In the genomic region with DNA sequence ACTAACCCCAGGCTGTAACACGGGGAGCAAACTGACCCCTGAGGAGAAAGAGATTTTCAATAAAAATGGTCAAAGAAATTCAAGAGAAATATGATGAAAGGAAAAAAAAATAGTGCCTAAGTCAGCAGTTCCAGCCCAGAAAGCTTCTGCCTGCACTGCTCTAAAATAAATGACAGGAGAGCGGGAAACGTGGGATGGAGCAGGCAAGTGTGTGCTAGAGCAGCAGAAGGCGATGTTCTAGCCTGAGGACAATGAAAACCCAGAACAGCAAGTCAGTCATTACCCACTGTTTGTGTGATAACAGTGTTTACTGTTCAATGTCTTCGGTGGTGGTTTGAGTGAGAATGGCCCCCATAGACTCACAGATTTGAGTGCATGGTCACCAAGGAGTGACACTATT, we compare ENCODE assay signal across 14 mouse cellular contexts.
"Had no signal": no experiment of that assay in that cellular context is flagged by ENCODE, and none has a peak within 500 bp of the region (broad histone marks: within the 10 kb centered on the region; RNA-seq: fewer than 3 reads in every experiment).

No protein-coding gene starts in this region.

- DNase-seq: liver, postnatal 0 days; lung, adult 2 months; lung, postnatal 14 days; lung, postnatal 36 days; retina, postnatal 1 day; right cerebral cortex, postnatal 14 days; right cerebral cortex, postnatal 4 days; spleen, adult 18-20 months; thymus, adult 18-20 months; thymus, postnatal 14 days; thymus, postnatal 36 days had no signal

- ATAC-seq: liver, postnatal 0 days; lung, postnatal 0 days; midbrain, embryonic 13.5 days; midbrain, embryonic 15.5 days had no signal
